Mouse (Mus musculus) kidney, adult 2 months (tissue): ENCODE measurements around the gene Tns3. TPM values are rescaled to one million over a fixed set of nuclear protein-coding genes. Genes with fewer than 3 reads are reported as not detected.
A peak's percentile ranks its signal among the peaks of the same experiment; 100 is the strongest.

Experiments
- DNase-seq: peaks from one replicate; pipeline ENCODE4 v3.0.0; 2021
- H3K27ac ChIP-seq: fragments of 200-500 bp; 2 replicates; pipeline ENCODE4 v1.5.1; 2012; ENCODE audit warnings: low read depth, low read length, control low read depth, inconsistent platforms; ENCODE audit not compliant: insufficient read depth
- H3K27me3 ChIP-seq: fragments of 200-500 bp; replicated peaks from 2 replicates; pipeline ENCODE4 v1.6.1; 2012; ENCODE audit warnings: mild to moderate bottlenecking, moderate library complexity, low read length, inconsistent platforms; ENCODE audit not compliant: control insufficient read depth, insufficient read depth
- H3K36me3 ChIP-seq: fragments of 200-500 bp; 2 replicates; pipeline ENCODE4 v1.6.1; 2012; ENCODE audit warnings: mild to moderate bottlenecking, moderate library complexity, low read length, inconsistent platforms; ENCODE audit not compliant: control insufficient read depth, insufficient read depth
- H3K4me1 ChIP-seq: fragments of 200-500 bp; 2 replicates; pipeline ENCODE4 v1.6.1; 2011; ENCODE audit warnings: low read length; ENCODE audit not compliant: control insufficient read depth, insufficient read depth
- H3K4me3 ChIP-seq: fragments of 200-500 bp; 2 replicates; pipeline ENCODE4 v1.5.1; 2011; ENCODE audit warnings: mild to moderate bottlenecking, low read depth, low read length, control low read depth; ENCODE audit not compliant: insufficient read depth
- CTCF ChIP-seq: fragments of 200-500 bp; conservative IDR thresholded peaks from 2 replicates; pipeline ENCODE4 v1.5.1; 2011; ENCODE audit warnings: low read depth, mild to moderate bottlenecking, control low read depth, low read length, moderate library complexity, mixed read lengths; ENCODE audit not compliant: insufficient read depth, insufficient read length
- POLR2A ChIP-seq: fragments of 200-500 bp; IDR thresholded peaks from one replicate; pipeline ENCODE4 v1.6.1; 2011; ENCODE audit warnings: low read depth, low read length, control low read depth
- WGBS: fragments of 180-500 bp; shearing (Covaris S2); methylation state at CpG from one replicate; pipeline ENCODE4 v1.1.7; 2018; 5-methylcytosine and 5-hydroxymethylcytosine counted together
- polyA plus RNA-seq: library from polyadenylated mRNA; depleted of rRNA; stranded (reverse); fragments of >200 nt; gene quantifications from 2 replicates; pipeline ENCODE4 v1.2.3, GENCODE M21; 2012

Tns3 gene
- polyA plus RNA-seq, 1 experiment: 63.7 TPM

DNA sequence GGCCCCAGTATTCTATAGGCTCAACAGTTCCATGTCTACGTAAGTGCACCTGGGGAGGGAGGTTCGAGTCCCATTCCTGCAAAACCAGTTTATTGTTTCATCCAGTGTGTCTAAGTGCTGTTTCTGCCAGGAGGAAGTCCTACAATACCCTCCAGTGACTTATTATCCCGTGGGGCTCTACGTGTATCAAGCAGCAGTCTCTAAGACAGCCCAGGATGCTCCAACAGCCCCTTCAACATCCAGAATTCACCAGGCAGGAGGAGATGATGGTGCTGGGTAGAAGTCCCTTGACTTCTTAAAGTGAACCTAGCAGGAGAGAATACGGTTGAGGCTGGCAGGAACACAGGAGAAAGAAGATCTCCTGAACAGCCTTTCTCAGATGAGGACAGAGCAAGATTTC, 462 bp upstream of the Tns3 start:
- DNase-seq: no peak
- Histone ChIP-seq H3K27ac (no peak overlapping the region), H3K4me1 (peaks cover 18% of the 10 kb centered on the region), H3K4me3 (peak overlapping the region; percentile 79), H3K27me3 (no peaks in the 10 kb centered on the region), H3K36me3 (no peaks in the 10 kb centered on the region)
- TF ChIP-seq POLR2A: no peak
- TF ChIP-seq CTCF: no peak
- 41% methylated on average over 5 of the region's 5 CpGs for WGBS

DNA sequence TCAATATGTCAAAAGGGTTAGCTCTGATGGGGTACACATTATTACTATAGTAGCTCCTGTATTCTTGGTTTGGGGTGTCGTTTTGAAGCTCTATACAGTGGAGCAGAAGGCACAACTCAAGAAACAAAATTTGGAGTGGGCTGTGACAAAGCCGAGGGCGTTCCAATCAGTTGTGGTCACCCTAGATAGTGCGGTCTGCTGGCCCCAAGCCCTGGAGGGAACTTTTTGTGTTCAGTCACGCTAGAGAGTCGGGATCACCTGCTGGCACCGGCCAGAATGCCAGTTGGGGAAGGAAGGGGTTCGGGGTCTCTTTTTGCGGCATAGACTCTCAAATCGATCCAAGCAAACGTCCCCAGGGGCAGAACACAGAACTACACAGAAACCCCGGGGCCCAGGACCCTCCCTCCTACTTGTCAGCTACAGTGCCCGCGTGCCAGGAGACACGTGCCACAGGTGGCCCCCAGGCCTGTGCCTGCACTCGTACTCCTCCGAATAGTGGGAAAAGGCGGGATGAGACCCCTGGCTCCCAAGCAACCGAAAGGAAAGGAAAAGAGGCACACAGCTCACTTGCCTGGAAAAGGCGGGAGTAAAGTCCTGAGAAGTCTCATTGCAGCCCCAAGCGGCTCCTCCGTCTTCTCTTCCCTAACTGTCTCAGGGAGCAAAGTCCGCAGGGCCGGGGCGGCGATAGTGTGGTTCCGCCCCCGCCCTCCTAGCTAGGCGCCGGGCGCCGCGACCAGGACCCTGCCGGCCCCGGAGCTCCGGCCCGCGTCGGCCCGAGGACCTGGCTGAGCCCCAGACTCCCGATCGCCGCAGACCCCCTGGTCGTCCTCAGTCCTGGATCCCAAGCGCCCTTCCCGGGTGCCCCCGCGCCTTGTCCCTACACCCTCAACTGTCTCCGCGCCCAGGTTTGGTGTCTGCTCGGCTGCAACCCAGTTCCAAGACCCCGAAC, 617 bp downstream of the Tns3 start:
- WGBS: 1% methylated on average over 52 of the region's 52 CpGs
- Histone ChIP-seq H3K4me3 (peak overlapping the region; percentile 79), H3K27me3 (no peaks in the 10 kb centered on the region), H3K36me3 (no peaks in the 10 kb centered on the region), H3K27ac (peak overlapping the region; percentile 94), H3K4me1 (peaks cover 26% of the 10 kb centered on the region)
- DNase-seq: peak; percentile 90
- TF ChIP-seq CTCF: no peak
- TF ChIP-seq POLR2A: no peak

- DNase-seq: peak; percentile 42
- TF ChIP-seq POLR2A: no peak
- no peak for TF ChIP-seq CTCF
- Histone ChIP-seq H3K27me3 (no peaks in the 10 kb centered on the region), H3K27ac (peak overlapping the region; percentile 48), H3K36me3 (no peaks in the 10 kb centered on the region), H3K4me3 (peak overlapping the region; percentile 79), H3K4me1 (peaks cover 29% of the 10 kb centered on the region)
- WGBS: 29% methylated on average over 4 of the region's 4 CpGs
Measured at GRCm38 (mm10) chr11:8662706-8663429, 1.5 kb downstream of the Tns3 start.

DNA sequence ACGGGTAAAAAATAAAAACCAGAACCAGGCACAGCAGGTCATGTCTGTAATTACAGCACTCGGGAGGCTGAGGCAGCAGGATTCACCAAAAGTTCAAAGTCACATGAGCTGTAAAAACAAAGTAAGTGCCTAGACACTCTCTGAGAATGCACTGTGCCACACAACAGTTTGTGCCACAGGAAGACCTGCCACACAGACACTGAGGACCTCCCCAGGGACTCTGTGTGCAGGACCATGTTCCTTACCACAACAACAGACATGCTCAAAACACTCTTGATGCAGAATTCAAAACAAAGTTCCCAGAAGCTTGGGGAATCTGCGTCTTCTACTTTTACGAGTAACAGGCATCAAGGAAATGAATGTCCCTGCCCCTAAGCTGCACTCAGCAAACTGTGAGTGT, 3.4 kb downstream of the Tns3 start:
- Histone ChIP-seq H3K4me1 (peaks cover 39% of the 10 kb centered on the region), H3K27me3 (no peaks in the 10 kb centered on the region), H3K27ac (peak overlapping the region; percentile 34), H3K4me3 (no peak overlapping the region), H3K36me3 (no peaks in the 10 kb centered on the region)
- WGBS: 46% methylated on average over 4 of the region's 4 CpGs
- peak; percentile 48 for DNase-seq
- no peak for TF ChIP-seq POLR2A
- no peak for TF ChIP-seq CTCF

DNA sequence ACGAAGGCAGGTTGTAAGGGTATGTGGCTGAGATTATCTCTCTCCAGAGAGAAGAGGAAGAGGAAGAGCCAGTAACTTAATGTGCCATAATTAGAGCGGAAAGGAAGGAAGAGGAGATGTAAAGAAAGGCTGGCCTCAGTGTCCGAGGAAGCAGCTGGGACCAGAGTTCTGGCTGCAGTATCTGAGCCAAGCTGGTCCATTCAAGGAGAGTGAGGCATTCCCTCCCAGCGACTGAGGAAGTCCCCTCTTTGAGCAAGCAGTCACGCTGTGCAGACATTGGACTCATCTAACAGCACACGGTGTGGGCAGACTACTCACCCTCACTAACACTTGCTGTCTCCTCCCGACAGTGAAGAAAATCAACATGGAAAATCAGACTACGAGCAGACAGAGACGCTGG, 4.5 kb downstream of the Tns3 start:
- DNase-seq: no peak
- Histone ChIP-seq H3K4me3 (no peak overlapping the region), H3K36me3 (no peaks in the 10 kb centered on the region), H3K27ac (peak overlapping the region; percentile 8; the same call in 1 of the 2 replicates), H3K4me1 (peaks cover 39% of the 10 kb centered on the region), H3K27me3 (no peaks in the 10 kb centered on the region)
- 32% methylated on average over 9 of the region's 9 CpGs for WGBS
- TF ChIP-seq CTCF (no peak), POLR2A (no peak)

- DNase-seq: peak; percentile 74
- no peak for TF ChIP-seq CTCF
- TF ChIP-seq POLR2A: no peak
- peak overlapping the region; percentile 33 for H3K27ac ChIP-seq
- H3K4me3 ChIP-seq: no peak overlapping the region
- no peaks in the 10 kb centered on the region for H3K36me3 ChIP-seq
- 43% methylated on average over 6 of the region's 6 CpGs for WGBS
- peaks cover 44% of the 10 kb centered on the region for H3K4me1 ChIP-seq
- no peaks in the 10 kb centered on the region for H3K27me3 ChIP-seq
Measured at GRCm38 (mm10) chr11:8659061-8659460, 5.3 kb downstream of the Tns3 start.

- WGBS: 86% methylated on average over 8 of the region's 8 CpGs
- H3K4me3 ChIP-seq: no peak overlapping the region
- TF ChIP-seq POLR2A (no peak), CTCF (no peak)
- no peak overlapping the region for H3K27ac ChIP-seq
- peaks cover 54% of the 10 kb centered on the region for H3K4me1 ChIP-seq
- no peaks in the 10 kb centered on the region for H3K36me3 ChIP-seq
- no peak for DNase-seq
- no peaks in the 10 kb centered on the region for H3K27me3 ChIP-seq
Measured at GRCm38 (mm10) chr11:8657493-8657892, 6.8 kb downstream of the Tns3 start.
